Mouse (Mus musculus): ENCODE measurements at regions not wholly inside any gene's neighbourhood (a gene's known extent, or its start where the extent isn't known, plus 50 kb on each side); places are given as distances from the start of the nearest gene placed in this dataset.
"Not testable (repeated sequence)": the region's sequence is repeated elsewhere in the genome, so short reads cannot be mapped to it uniquely, and the experiment has no call there.

DNA sequence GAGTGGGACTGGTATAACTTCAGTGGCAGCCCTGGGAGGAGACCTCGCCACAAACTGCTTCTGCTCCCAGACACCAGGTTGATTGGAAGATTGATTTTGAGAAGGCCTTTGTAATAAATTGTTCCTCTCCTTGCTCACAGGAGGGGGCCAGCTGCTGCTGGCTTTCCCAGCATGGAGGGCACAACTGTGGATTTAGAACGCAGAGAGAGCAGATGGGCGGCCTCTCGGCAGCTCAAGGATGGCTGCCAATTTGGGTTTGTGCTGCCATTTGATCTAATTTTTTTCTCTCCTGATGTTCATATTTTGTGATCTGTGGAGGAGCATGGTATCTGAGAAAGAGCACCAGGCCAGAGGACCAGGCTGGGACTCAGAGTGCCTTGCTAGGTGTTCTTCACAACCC is 137.4 kb upstream of the Tenm4 start:
- DNase-seq (ENCODE audit: low read depth, low spot score): no peak
- WGBS: 83% methylated on average over 4 of the region's 4 CpGs

DNA sequence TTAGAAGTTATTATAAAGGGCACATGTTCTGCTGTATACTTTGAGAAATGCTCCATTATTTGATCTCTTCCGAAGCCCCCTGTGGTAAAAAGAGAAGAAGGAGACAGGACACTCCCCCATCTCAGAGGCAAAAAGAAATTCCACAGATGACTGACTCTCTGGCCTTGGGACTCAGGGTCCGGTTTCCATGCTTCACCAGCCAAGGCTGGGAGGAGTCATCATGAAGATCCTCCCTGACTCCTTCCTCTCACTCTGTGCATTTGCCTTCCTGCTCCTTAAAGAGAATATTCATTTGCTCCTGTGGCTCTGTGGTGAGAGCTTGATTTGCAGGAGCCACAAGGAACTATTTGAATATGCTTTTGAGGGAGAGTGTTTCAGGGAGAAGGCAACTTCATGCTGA is 135.6 kb upstream of the Tenm4 start:
- no peak for DNase-seq (ENCODE audit: low read depth, low spot score)
- 48% methylated on average over 2 of the region's 2 CpGs for WGBS

DNA sequence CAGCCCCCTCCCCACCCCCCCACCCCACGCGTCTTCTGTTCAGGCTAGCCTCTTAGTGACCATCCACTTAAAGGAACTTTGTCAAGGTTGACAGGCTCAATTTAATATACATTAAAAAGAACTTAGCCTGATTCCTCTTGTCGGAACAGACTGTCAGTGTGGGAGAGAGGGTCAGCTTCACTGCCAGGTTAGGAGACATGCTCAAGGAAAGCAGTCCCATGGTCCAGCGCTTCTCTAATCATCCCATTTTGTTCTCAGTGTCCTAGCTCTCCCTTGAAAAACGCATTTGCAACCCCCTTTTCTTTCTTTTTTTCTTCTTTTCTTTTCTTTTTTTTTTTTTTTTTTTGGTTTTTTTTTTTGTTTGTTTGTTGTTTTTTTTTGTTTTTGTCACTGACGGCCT is 131.4 kb upstream of the Tenm4 start:
- WGBS: 80% methylated on average over 6 of the region's 6 CpGs
- no peak for DNase-seq (ENCODE audit: low read depth, low spot score)

DNA sequence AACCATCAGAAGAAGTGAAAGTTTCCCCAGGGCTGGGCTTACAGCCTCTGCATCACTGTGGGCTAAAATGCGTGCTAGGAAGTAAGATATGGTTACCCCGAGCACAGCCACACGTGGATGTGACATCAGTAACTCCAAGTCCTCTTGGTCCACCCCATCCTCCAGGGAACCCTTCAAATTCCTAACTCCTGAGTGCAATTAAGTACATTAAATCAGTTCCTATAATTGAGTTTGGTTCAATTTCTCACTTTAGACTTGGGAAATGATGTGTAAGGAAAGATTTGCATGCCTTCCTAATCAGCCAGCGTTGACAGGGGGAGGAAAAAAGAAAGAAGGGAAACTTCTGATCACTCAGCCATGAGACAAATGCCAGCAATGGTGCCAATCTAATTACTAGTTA is 129.2 kb upstream of the Tenm4 start:
- no peak for DNase-seq (ENCODE audit: low read depth, low spot score)
- 78% methylated on average over 4 of the region's 4 CpGs for WGBS

DNA sequence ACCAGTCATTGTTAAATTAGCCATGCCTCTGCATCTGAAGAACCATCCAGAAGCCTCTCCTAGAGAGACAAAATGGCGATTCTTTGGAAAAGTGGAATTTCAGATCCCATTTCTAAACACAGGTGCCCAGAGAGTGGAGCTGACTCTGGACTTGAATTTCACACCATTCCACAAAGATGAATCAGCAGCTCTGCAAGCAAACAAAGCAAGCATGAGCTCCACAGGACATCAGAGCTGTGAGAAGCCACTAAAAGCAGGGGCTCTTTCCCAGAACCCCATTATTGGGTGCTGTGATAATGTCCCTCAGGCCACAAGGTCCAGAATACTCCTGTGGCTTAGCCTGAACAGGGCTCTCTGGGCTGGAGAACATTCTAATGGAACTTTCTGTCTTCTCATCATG is 119.4 kb upstream of the Tenm4 start:
- no peak for DNase-seq (ENCODE audit: low read depth, low spot score)
- WGBS: 73% methylated on average over 1 of the region's 1 CpGs

- WGBS: 31% methylated on average over 1 of the region's 1 CpGs
- not testable (repeated sequence) for DNase-seq (ENCODE audit: low read depth, low spot score)
These were observed 109.4 kb upstream of the Tenm4 start for GRCm38 (mm10) chr7:96061599-96061998.

- no peak for DNase-seq (ENCODE audit: low read depth, low spot score)
- WGBS: 68% methylated on average over 1 of the region's 1 CpGs
These were observed 92.5 kb upstream of the Tenm4 start for GRCm38 (mm10) chr7:96078511-96078910.

GRCm38 (mm10) chr7:96081676-96082075 is 89.4 kb upstream of the Tenm4 start:
- no peak for DNase-seq (ENCODE audit: low read depth, low spot score)
- 22% methylated on average over 4 of the region's 4 CpGs for WGBS

DNA sequence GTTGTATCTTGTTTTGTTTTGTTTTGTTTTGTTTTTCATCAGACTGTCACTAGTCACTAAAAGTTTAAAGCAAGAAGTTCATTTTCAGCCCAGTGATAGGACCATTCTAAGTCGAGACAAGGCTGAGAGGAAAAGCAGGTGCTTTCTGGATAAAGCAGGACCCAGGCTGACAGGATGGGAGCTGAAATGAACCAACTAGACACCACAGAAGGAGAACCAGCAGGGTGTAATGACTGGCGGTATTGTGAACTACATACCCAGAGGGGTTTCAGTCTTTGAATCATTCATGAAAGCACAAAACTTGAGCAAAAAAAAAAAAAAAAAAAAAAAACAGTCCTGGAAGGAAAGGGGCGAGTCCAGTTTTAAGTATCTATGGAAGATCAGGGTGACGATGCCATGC is 75.9 kb upstream of the Tenm4 start:
- WGBS: 82% methylated on average over 4 of the region's 4 CpGs

GRCm38 (mm10) chr7:96095752-96096151 is 75.3 kb upstream of the Tenm4 start:
- 80% methylated on average over 3 of the region's 3 CpGs for WGBS

More for the DNA sequence above, 75.9 kb upstream of the Tenm4 start:
- DNase-seq (ENCODE audit: low read depth, low spot score): no peak

GRCm38 (mm10) chr7:96098686-96099376 is 72.2 kb upstream of the Tenm4 start:
- no peak for DNase-seq (ENCODE audit: low read depth, low spot score)
- WGBS: 62% methylated on average over 5 of the region's 5 CpGs

More at GRCm38 (mm10) chr7:96095752-96096151, 75.3 kb upstream of the Tenm4 start:
- DNase-seq (ENCODE audit: low read depth, low spot score): no peak

GRCm38 (mm10) chr7:96102727-96103126 is 68.3 kb upstream of the Tenm4 start:
- 42% methylated on average over 6 of the region's 6 CpGs for WGBS
- DNase-seq (ENCODE audit: low read depth, low spot score): no peak

GRCm38 (mm10) chr7:96108768-96109167 is 62.3 kb upstream of the Tenm4 start:
- WGBS: 60% methylated on average over 2 of the region's 2 CpGs
- no peak for DNase-seq (ENCODE audit: low read depth, low spot score)

DNA sequence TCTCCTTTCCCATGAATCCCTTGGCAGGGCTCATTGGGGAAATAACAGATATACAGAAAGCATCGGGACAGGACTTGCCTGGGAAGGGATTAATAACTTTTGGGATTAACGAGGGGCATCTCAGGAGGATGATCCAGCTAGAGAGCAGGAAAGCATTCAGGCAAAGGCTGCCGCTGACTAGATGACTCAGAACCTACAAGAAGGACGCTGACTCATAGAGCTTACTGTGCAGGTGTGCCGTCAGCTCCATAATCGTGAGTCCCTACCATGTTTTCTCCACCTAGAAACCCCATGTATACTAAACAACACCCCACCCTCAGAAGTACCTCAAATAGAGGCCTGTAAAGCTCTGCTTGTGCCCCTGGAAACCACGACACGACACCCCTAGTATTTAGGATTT is 50.9 kb upstream of the Tenm4 start:
- DNase-seq (ENCODE audit: low read depth, low spot score): no peak
- WGBS: 76% methylated on average over 8 of the region's 8 CpGs
